Mouse (Mus musculus): ENCODE measurements around the gene Dnajb6. TPM values are rescaled to one million over a fixed set of nuclear protein-coding genes. Genes with fewer than 3 reads are reported as not detected.

Gene Dnajb6
- polyA plus RNA-seq, 1 experiment from 2014 or later: 222 TPM

DNA sequence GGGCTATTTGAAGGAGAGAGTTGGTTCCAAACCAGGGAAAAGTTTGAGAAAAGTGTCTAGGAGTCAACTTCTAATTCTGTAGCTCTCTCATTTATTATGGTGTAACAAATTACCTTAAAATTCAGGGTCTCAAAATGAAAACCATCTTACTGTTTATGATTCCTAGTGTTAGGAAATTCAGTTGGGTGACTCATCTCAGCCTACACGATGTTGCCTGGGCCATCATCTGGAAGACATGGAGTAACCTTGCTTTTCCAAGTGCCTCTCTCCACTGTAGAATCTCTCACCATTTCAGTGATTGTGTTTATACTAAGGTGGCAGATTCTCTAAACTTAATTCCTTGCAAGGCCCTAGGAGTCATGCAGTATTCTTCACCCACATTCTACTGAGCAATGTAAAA is 119.5 kb downstream of the Dnajb6 start:
- ATAC-seq (ENCODE audit: low FRiP score, low read depth): no peak
- Histone ChIP-seq H3K4me3 (no peak overlapping the region), H3K4me2 (replicated peaks) (no peak overlapping the region), H3K27me3 (no peaks in the 10 kb centered on the region), H3K9ac (replicated peaks) (no peak overlapping the region), H3K27ac (replicated peaks) (no peak overlapping the region), H3K36me3 (no peaks in the 10 kb centered on the region), H3K4me1 (no peaks in the 10 kb centered on the region), H3K9me3 (no peaks in the 10 kb centered on the region)
- 83% methylated on average over 1 of the region's 1 CpGs for WGBS

DNA sequence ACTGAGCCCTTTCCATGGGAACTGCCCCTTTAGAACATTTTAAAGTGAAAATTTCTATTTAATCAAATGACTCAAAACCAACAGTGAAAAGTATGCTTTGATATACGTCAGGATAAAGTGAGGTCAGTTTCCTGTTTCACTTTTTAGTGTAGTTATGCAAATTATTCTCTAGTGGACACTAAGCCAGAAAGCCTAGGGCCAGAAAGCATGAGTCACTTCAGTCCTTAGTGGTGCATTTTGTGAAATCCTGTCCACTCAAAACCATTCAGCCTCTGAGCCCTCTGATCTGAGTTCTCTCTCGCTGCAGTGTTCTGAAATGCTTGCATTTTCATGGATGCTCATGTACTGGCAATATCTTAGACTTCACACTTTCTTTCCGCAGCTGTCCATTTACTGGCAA is 126.0 kb downstream of the Dnajb6 start:
- no peak overlapping the region for H3K4me3 ChIP-seq
- ATAC-seq (ENCODE audit: low FRiP score, low read depth): no peak
- no peaks in the 10 kb centered on the region for H3K4me1 ChIP-seq
- no peaks in the 10 kb centered on the region for H3K9me3 ChIP-seq
- H3K36me3 ChIP-seq: no peaks in the 10 kb centered on the region
- 90% methylated on average over 3 of the region's 3 CpGs for WGBS
- no peak overlapping the region for H3K9ac ChIP-seq (replicated peaks)
- H3K4me2 ChIP-seq (replicated peaks): no peak overlapping the region
- H3K27ac ChIP-seq (replicated peaks): no peak overlapping the region
- no peaks in the 10 kb centered on the region for H3K27me3 ChIP-seq

DNA sequence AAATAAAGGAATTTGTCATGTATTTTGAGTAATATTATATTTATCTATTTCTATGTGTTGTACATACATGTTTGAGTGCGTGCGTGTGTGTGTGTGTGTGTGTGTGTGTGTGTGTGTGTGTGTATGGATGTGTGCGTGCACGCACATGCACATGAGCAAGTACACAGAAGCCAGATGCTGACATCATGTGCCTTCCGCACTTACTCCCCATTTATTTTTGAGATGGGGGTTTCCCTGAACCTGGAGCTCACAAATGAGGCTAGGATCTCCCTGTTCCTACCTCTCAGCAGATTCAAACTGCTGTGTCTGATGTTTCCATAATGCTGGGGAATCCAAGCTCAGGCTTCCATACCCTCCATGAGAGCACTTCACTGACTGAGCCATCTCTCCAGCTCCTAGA is 126.9 kb downstream of the Dnajb6 start:
- no peak for ATAC-seq (ENCODE audit: low FRiP score, low read depth)
- 91% methylated on average over 5 of the region's 5 CpGs for WGBS
- H3K9ac ChIP-seq (replicated peaks): no peak overlapping the region

DNA sequence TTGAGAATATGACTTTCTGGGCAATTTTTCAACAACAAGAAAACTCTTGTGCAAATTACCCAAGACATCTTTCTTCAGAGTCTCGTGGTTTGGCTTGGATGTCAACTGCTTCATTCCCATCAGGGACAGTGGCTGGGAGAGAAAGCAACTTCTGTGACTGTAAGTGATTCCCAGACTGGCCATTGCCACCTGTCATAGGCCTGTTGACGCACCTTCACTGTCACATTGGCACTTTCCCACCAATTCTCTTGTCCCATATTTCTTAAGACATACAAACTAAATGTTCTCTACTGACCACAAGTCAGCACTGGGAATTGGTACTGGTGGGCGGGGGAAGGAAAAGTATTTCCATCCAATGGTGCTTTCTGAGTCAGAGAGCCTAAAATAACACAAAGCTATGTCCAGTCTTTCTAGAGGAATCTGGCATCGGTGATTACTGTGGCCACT is 128.8 kb downstream of the Dnajb6 start:
- 84% methylated on average over 4 of the region's 4 CpGs for WGBS

More for the DNA sequence above, 126.9 kb downstream of the Dnajb6 start:
- H3K27ac ChIP-seq (replicated peaks): no peak overlapping the region
- H3K36me3 ChIP-seq: no peaks in the 10 kb centered on the region
- H3K9me3 ChIP-seq: no peaks in the 10 kb centered on the region
- no peaks in the 10 kb centered on the region for H3K4me1 ChIP-seq
- no peaks in the 10 kb centered on the region for H3K27me3 ChIP-seq
- no peak overlapping the region for H3K4me3 ChIP-seq
- H3K4me2 ChIP-seq (replicated peaks): no peak overlapping the region

DNA sequence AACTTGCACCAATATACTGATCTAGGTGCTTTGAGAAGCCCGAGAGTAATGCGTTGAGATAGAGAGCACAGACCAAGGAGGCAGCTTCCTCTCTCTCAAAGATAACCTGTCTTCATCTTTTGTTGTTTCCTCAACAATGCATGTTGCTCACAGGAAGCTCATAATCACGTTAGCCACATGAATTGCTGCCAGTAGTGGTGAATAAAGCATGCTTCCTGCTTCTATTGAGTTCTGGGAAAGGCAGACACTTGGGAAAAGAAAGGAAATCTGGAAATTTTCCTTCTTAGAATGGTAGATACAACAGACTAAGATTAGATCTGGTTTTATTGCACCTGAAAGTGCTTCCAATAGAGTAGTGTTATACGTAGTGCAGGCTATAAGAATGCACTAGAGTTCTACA is 129.5 kb downstream of the Dnajb6 start:
- Histone ChIP-seq H3K4me3 (no peak overlapping the region), H3K9me3 (no peaks in the 10 kb centered on the region), H3K36me3 (no peaks in the 10 kb centered on the region), H3K27ac (replicated peaks) (no peak overlapping the region), H3K27me3 (no peaks in the 10 kb centered on the region), H3K9ac (replicated peaks) (no peak overlapping the region), H3K4me1 (no peaks in the 10 kb centered on the region), H3K4me2 (replicated peaks) (no peak overlapping the region)
- WGBS: 54% methylated on average over 4 of the region's 4 CpGs
- ATAC-seq (ENCODE audit: low FRiP score, low read depth): no peak

More for the DNA sequence above, 128.8 kb downstream of the Dnajb6 start:
- ATAC-seq (ENCODE audit: low FRiP score, low read depth): no peak
- Histone ChIP-seq H3K27ac (replicated peaks) (no peak overlapping the region), H3K9me3 (no peaks in the 10 kb centered on the region), H3K36me3 (no peaks in the 10 kb centered on the region), H3K4me3 (no peak overlapping the region), H3K4me2 (replicated peaks) (no peak overlapping the region), H3K9ac (replicated peaks) (no peak overlapping the region), H3K4me1 (no peaks in the 10 kb centered on the region), H3K27me3 (no peaks in the 10 kb centered on the region)

Other genes starting within 250 kb of the Dnajb6 start
- 43.6 and 47.6 TPM in 2 replicates for gene Ube3c, start 166.4 kb upstream of the Dnajb6 start, polyA plus RNA-seq (2016; fragmentation: Nextera tagmentation; extraction: Ambion mirVana)
- gene Gm5129, start 248 bp downstream of the Dnajb6 start, polyA plus RNA-seq (2016; fragmentation: Nextera tagmentation; extraction: Ambion mirVana): not detected in 2 replicates

Data from midbrain, embryonic 12.5 days (tissue).